Comparison of ENCODE assay signal across 8 mouse cellular contexts in genomic region chr9:43744138-43744981, GRCm38 (mm10). TPM values are rescaled to one million over a fixed set of nuclear protein-coding genes. Genes with fewer than 3 reads are reported as not detected.
DNase-seq lines count a peak whose midpoint lies in the region; ATAC-seq and TF ChIP-seq lines count a peak whose summit lies in the region.

No protein-coding gene starts in this region.

- no peak for TF ChIP-seq POLR2A in kidney, adult 2 months (IDR thresholded peaks at IDR 0.05; ENCODE audit: low read depth, low read length)
- no peak for TF ChIP-seq POLR2A in limb, embryonic 14.5 days (IDR thresholded peaks at IDR 0.05; ENCODE audit: borderline replicate concordance, extremely low read depth, insufficient read depth, insufficient read length)
- TF ChIP-seq POLR2A in myocyte (IDR thresholded peaks at IDR 0.05; ENCODE audit: insufficient read length, low read depth), result no peak

- H3K9ac ChIP-seq in heart, embryonic 14.5 days (ENCODE audit: low read length), result peak overlapping the region; percentile 84
- H3K9ac ChIP-seq in limb, embryonic 14.5 days (ENCODE audit: low read depth, low read length, severe bottlenecking), result peak overlapping the region; percentile 88

- 1% methylated on average over 68 of the region's 77 CpGs for WGBS in kidney, adult 2 months
- under 1% methylated on average over 66 of the region's 77 CpGs for WGBS in heart, embryonic 14.5 days
- under 1% methylated on average over 46 of the region's 77 CpGs for WGBS in limb, embryonic 14.5 days

- H3K4me3 ChIP-seq in kidney, adult 2 months (ENCODE audit: insufficient read depth, low read depth, low read length), result peak overlapping the region; percentile 78
- H3K4me3 ChIP-seq in E14TG2a.4 (replicated peaks; ENCODE audit: low read length) (peak overlapping the region; percentile 94), myocyte (peak overlapping the region; percentile 26)
- peak overlapping the region; percentile 76 to 82 for H3K4me3 ChIP-seq in heart, embryonic 14.5 days (ENCODE audit: control insufficient read depth in 1 of 2, insufficient read depth in 1 of 2, low read depth in 1 of 2, low read length in 2 of 2)
- H3K4me3 ChIP-seq in limb, embryonic 14.5 days (replicated peaks; ENCODE audit: low read length), result peak overlapping the region; percentile 93

- DNase-seq in kidney, adult 2 months, result peak; percentile 56
- no peak for DNase-seq in kidney, adult 18-20 months
- DNase-seq in cerebellum, adult 8-10 months, result peak; percentile 39
- no peak for DNase-seq in limb, embryonic 14.5 days (ENCODE audit: low spot score)
- DNase-seq in spleen, adult 18-20 months, result no peak

- no peaks in the 10 kb centered on the region for H3K36me3 ChIP-seq in kidney, adult 2 months (ENCODE audit: control insufficient read depth, insufficient read depth, low read length)
- H3K36me3 ChIP-seq in E14TG2a.4 (ENCODE audit: insufficient read depth, low read length), result peaks cover 4% of the 10 kb centered on the region; the same call in 1 of the 2 replicates
- H3K36me3 ChIP-seq in heart, embryonic 14.5 days (ENCODE audit: control insufficient read depth, insufficient read depth, low read length), result no peaks in the 10 kb centered on the region
- no peaks in the 10 kb centered on the region for H3K36me3 ChIP-seq in limb, embryonic 14.5 days (ENCODE audit: control insufficient read depth, insufficient read depth, low read length)
- no peaks in the 10 kb centered on the region for H3K36me3 ChIP-seq in myocyte (ENCODE audit: control insufficient read depth, insufficient read depth)

- peak; percentile 56 for ATAC-seq in heart, embryonic 14.5 days (ENCODE audit: insufficient number of reproducible peaks, insufficient read depth, low FRiP score, low read depth)
- peak; percentile 61; the same call in 1 of the 2 replicates for ATAC-seq in limb, embryonic 14.5 days (ENCODE audit: low FRiP score, low read depth)

- peak overlapping the region; percentile 46; the same call in 1 of the 2 replicates for H3K27ac ChIP-seq in kidney, adult 2 months (ENCODE audit: insufficient read depth, low read depth, low read length)
- H3K27ac ChIP-seq in heart, embryonic 14.5 days (replicated peaks in 1 of 2; ENCODE audit: control insufficient read depth in 1 of 2, insufficient read depth in 1 of 2, low read depth in 2 of 2, low read length in 2 of 2), result peak overlapping the region; percentile 77 to 88
- H3K27ac ChIP-seq in limb, embryonic 14.5 days (replicated peaks; ENCODE audit: low read depth, low read length), result peak overlapping the region; percentile 93

- peak overlapping the region; percentile 69 for H3ac ChIP-seq in myocyte (ENCODE audit: control insufficient read depth, insufficient read length)

- H3K4me1 ChIP-seq in kidney, adult 2 months (ENCODE audit: control insufficient read depth, insufficient read depth, low read length), result no peaks in the 10 kb centered on the region; the same call in 1 of the 2 replicates
- H3K4me1 ChIP-seq in E14TG2a.4 (replicated peaks; ENCODE audit: low read depth, low read length), result peaks cover 88% of the 10 kb centered on the region
- H3K4me1 ChIP-seq in heart, embryonic 14.5 days (ENCODE audit: control insufficient read depth in 2 of 2, insufficient read depth in 2 of 2, low read length in 2 of 2), result peaks cover 12 to 28% of the 10 kb centered on the region in 2 experiments; a peak in 3 of 4 replicates
- peaks cover 17% of the 10 kb centered on the region for H3K4me1 ChIP-seq in limb, embryonic 14.5 days (ENCODE audit: control insufficient read depth, insufficient read depth, low read length)

- H3K27me3 ChIP-seq in kidney, adult 2 months (replicated peaks; ENCODE audit: control insufficient read depth, insufficient read depth, low read length), result no peaks in the 10 kb centered on the region
- peaks cover 39% of the 10 kb centered on the region for H3K27me3 ChIP-seq in E14TG2a.4 (ENCODE audit: insufficient read depth, low read length)
- H3K27me3 ChIP-seq in heart, embryonic 14.5 days (ENCODE audit: control insufficient read depth, insufficient read depth, low read length), result peaks cover 13% of the 10 kb centered on the region
- H3K27me3 ChIP-seq in limb, embryonic 14.5 days (ENCODE audit: control insufficient read depth, insufficient read depth, low read length), result 0 out of 2 replicates have a peak, but pooled peaks cover 7% of the 10 kb centered on the region
- peaks cover under 1% of the 10 kb centered on the region for H3K27me3 ChIP-seq in myocyte (ENCODE audit: control insufficient read depth, insufficient read depth, insufficient read length)

- no peaks in the 10 kb centered on the region for H3K79me2 ChIP-seq in myocyte (ENCODE audit: control insufficient read depth, insufficient read depth)

- TF ChIP-seq CTCF in kidney, adult 2 months (conservative IDR thresholded peaks at IDR 0.05; ENCODE audit: insufficient read depth, insufficient read length, low read depth, low read length), result no peak
- TF ChIP-seq CTCF in E14TG2a.4 (conservative IDR thresholded peaks at IDR 0.05; ENCODE audit: low read length), result no peak

- no peaks in the 10 kb centered on the region for H3K9me3 ChIP-seq in E14TG2a.4 (ENCODE audit: low read length)
- H3K9me3 ChIP-seq in heart, embryonic 14.5 days (ENCODE audit: control insufficient read depth, low read length), result no peaks in the 10 kb centered on the region
- H3K9me3 ChIP-seq in limb, embryonic 14.5 days (ENCODE audit: control insufficient read depth, low read length), result no peaks in the 10 kb centered on the region

- H3K4me2 ChIP-seq in heart, embryonic 14.5 days (ENCODE audit: low read length), result peak overlapping the region; percentile 98
- H3K4me2 ChIP-seq in limb, embryonic 14.5 days (replicated peaks; ENCODE audit: low read depth, low read length, severe bottlenecking), result peak overlapping the region; percentile 94
- H3K4me2 ChIP-seq in myocyte (ENCODE audit: low read depth), result peak overlapping the region; percentile 93

TF ChIP-seq in myocyte, 11 proteins besides CTCF, POLR2A, EP300 and RAD21:
- no peak for TF ChIP-seq SRF (IDR thresholded peaks at IDR 0.05; ENCODE audit: control insufficient read depth, insufficient read length, low read depth)
- TF ChIP-seq POLR2AphosphoS2 (IDR thresholded peaks at IDR 0.05; ENCODE audit: insufficient read length, low read depth), result no peak
- peak in 1 of 3 experiments; percentile 15 for TF ChIP-seq MYOD1 (IDR thresholded peaks at IDR 0.05; ENCODE audit: control insufficient read depth in 1 of 3, insufficient read length in 2 of 3, low read depth in 2 of 3)
- TF ChIP-seq MYOG (IDR thresholded peaks at IDR 0.05; ENCODE audit: control insufficient read depth in 1 of 3, insufficient read depth in 1 of 3, insufficient read length in 2 of 3, low read depth in 2 of 3), result peak in 1 of 3 experiments; percentile 41

RNA-seq across cellular contexts. Expression of gene Nectin1, which starts 0.6 kb away (rescaled TPM):
- 26.5 and 27.6 TPM in 2 replicates for polyA plus RNA-seq in kidney, adult 2 months (2012; rRNA removed)
- polyA plus RNA-seq in heart, embryonic 14.5 days (2014; fragmentation: Nextera tagmentation; extraction: Ambion mirVana), result 1.5 and 1.9 TPM in 2 replicates
- 15.2 and 17.9 TPM in 2 replicates for polyA plus RNA-seq in limb, embryonic 14.5 days (2012; rRNA removed)
- polyA plus RNA-seq in limb, embryonic 14.5 days (2014; fragmentation: Nextera tagmentation; extraction: Ambion mirVana), result 13.4 and 15.4 TPM in 2 replicates
- 2.2 TPM for polyA plus RNA-seq in myocyte (2012; fragmentation: generic; extraction: Trizol)

Comparison
In these comparisons a context has a peak if more than half of its experiments do, and no peak if none do; other contexts are left out.
1. DNase-seq: peak in kidney, adult 2 months (single experiment) and cerebellum, adult 8-10 months (single experiment); none in kidney, adult 18-20 months (single experiment), limb, embryonic 14.5 days (single experiment) and spleen, adult 18-20 months (0 of 2).
2. H3K4me3 ChIP-seq: peak in every context shown above with its lines; median percentile 94 in E14TG2a.4; 93 in limb, embryonic 14.5 days; 79 in heart, embryonic 14.5 days; 78 in kidney, adult 2 months; 26 in myocyte.
3. Peak in every context shown above with its lines, with median percentiles within 50 percentile points of each other: H3K27ac ChIP-seq and H3K4me2 ChIP-seq.